Mouse (Mus musculus) hindbrain, postnatal 0 days (tissue): Measurements from ENCODE around the gene Zfp831. TPM values are rescaled to one million over a fixed set of nuclear protein-coding genes. Genes with fewer than 3 reads are reported as not detected.

Source experiments
- ATAC-seq: fragments of 200-750 bp; cut with Nextera tagmentation; 2 replicates; pipeline ENCODE4 v1.8.0; 2017; ENCODE audit warnings: mild to moderate bottlenecking, moderate TSS enrichment, moderate library complexity
- DNase-seq: peaks from one replicate; pipeline ENCODE4 v3.0.0-alpha.2; 2015; ENCODE audit warnings: low spot score
- H3K27ac ChIP-seq: fragments of 300-500 bp; sonication (generic); 2 replicates; pipeline ENCODE4 v1.5.1; 2014; ENCODE audit warnings: mild to moderate bottlenecking
- H3K27me3 ChIP-seq: fragments of 300-500 bp; sonication (generic); 2 replicates; pipeline ENCODE4 v1.6.1; 2014; ENCODE audit warnings: low read length, mixed read lengths; ENCODE audit not compliant: insufficient read depth
- H3K36me3 ChIP-seq: fragments of 300-500 bp; sonication (generic); 2 replicates; pipeline ENCODE4 v1.6.1; 2014; ENCODE audit warnings: low read length, mixed read lengths; ENCODE audit not compliant: insufficient read depth
- H3K4me1 ChIP-seq: fragments of 300-500 bp; sonication (generic); 2 replicates; pipeline ENCODE4 v1.6.1; 2014; ENCODE audit warnings: antibody characterized with exemption, low read length, mixed read lengths; ENCODE audit not compliant: insufficient read depth
- H3K4me2 ChIP-seq: fragments of 300-500 bp; sonication (generic); 2 replicates; pipeline ENCODE4 v1.6.1; 2014; ENCODE audit warnings: low read depth, mild to moderate bottlenecking, low read length, moderate library complexity, mixed read lengths
- H3K4me3 ChIP-seq: fragments of 300-500 bp; sonication (generic); 2 replicates; pipeline ENCODE4 v1.5.1; 2014; ENCODE audit warnings: low read length
- H3K9ac ChIP-seq: fragments of 300-500 bp; sonication (generic); replicated peaks from 2 replicates; pipeline ENCODE4 v1.6.1; 2014; ENCODE audit warnings: mild to moderate bottlenecking, low read length, moderate library complexity, mixed read lengths
- H3K9me3 ChIP-seq: fragments of 300-500 bp; sonication (generic); 2 replicates; pipeline ENCODE4 v1.6.1; 2016; ENCODE audit warnings: low read length, mixed read lengths
- CTCF ChIP-seq: IDR thresholded peaks from 2 replicates; pipeline ENCODE4 v1.5.1; 2016; ENCODE audit warnings: antibody characterized with exemption, control low read depth, low read depth
- WGBS: fragments of 180-500 bp; shearing (Covaris S2); extraction: QIAGEN DNeasy Blood & Tissue Kit; methylation state at CpG from one replicate; pipeline ENCODE4 v1.1.7; 2014; 5-methylcytosine and 5-hydroxymethylcytosine counted together
- polyA plus RNA-seq: library from polyadenylated mRNA; unstranded; fragments of >200 nt; fragmentation: Nextera tagmentation; extraction: Ambion mirVana; gene quantifications from 2 replicates; pipeline ENCODE4 v1.2.1, GENCODE M21; 2015
- total RNA-seq: library from RNA; depleted of rRNA; stranded (reverse); fragments of >200 nt; gene quantifications from 2 replicates; pipeline ENCODE4 v1.2.3, GENCODE M21; 2014

The Zfp831 gene
- total and polyA plus RNA-seq, 2 experiments from 2014 or later: 0.05 TPM; not detected in 1

- 83% methylated on average over 2 of the region's 2 CpGs for WGBS
- Histone ChIP-seq H3K4me3 (no peak overlapping the region), H3K4me2 (no peak overlapping the region), H3K27me3 (no peaks in the 10 kb centered on the region), H3K9ac (no peak overlapping the region), H3K27ac (no peak overlapping the region), H3K9me3 (no peaks in the 10 kb centered on the region), H3K36me3 (no peaks in the 10 kb centered on the region), H3K4me1 (no peaks in the 10 kb centered on the region)
- no peak for TF ChIP-seq CTCF
- DNase-seq (no peak), ATAC-seq (no peak)
Measured at GRCm38 (mm10) chr2:174612386-174613063, 30.8 kb upstream of the Zfp831 start.

- Histone ChIP-seq H3K4me2 (no peak overlapping the region), H3K9ac (no peak overlapping the region), H3K4me3 (no peak overlapping the region), H3K27ac (no peak overlapping the region), H3K27me3 (no peaks in the 10 kb centered on the region), H3K36me3 (no peaks in the 10 kb centered on the region), H3K9me3 (no peaks in the 10 kb centered on the region), H3K4me1 (no peaks in the 10 kb centered on the region)
- 93% methylated on average over 8 of the region's 8 CpGs for WGBS
- no peak for ATAC-seq
- no peak for DNase-seq
- TF ChIP-seq CTCF: no peak
Measured at GRCm38 (mm10) chr2:174613221-174613620, 30.1 kb upstream of the Zfp831 start.

- no peak overlapping the region for H3K4me2 ChIP-seq
- TF ChIP-seq CTCF: no peak
- H3K27ac ChIP-seq: no peak overlapping the region
- H3K27me3 ChIP-seq: no peaks in the 10 kb centered on the region
- no peak overlapping the region for H3K9ac ChIP-seq
- WGBS: 81% methylated on average over 11 of the region's 11 CpGs
- no peaks in the 10 kb centered on the region for H3K36me3 ChIP-seq
- ATAC-seq (no peak), DNase-seq (no peak)
- no peaks in the 10 kb centered on the region for H3K9me3 ChIP-seq
- H3K4me1 ChIP-seq: no peaks in the 10 kb centered on the region
- no peak overlapping the region for H3K4me3 ChIP-seq
Measured at GRCm38 (mm10) chr2:174613921-174614441, 29.4 kb upstream of the Zfp831 start.

DNA sequence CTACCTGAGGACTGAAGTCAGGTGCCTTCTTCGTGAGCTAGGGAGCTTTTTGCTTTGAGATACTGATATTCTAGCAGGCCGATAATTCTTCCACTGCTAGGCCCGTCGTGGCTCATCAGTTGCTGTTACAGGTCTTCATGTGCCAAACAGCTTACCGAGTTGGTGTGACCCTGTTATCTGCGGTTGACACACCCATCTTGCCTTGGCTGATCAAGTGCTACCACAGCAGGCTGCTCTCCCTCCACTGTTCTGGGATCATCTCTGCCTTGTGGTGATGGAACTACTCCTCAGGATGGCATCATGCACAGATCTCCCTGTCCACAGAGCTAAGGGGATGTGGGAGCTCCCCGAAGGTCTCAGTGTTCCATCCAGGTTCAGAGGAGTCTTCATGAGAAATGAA is 21.5 kb upstream of the Zfp831 start:
- no peak overlapping the region for H3K4me3 ChIP-seq
- 96% methylated on average over 7 of the region's 7 CpGs for WGBS
- no peaks in the 10 kb centered on the region for H3K9me3 ChIP-seq
- no peak for ATAC-seq
- H3K4me2 ChIP-seq: no peak overlapping the region
- H3K27ac ChIP-seq: no peak overlapping the region
- no peak overlapping the region for H3K9ac ChIP-seq
- TF ChIP-seq CTCF: no peak
- no peak for DNase-seq
- no peaks in the 10 kb centered on the region for H3K36me3 ChIP-seq
- no peaks in the 10 kb centered on the region for H3K27me3 ChIP-seq
- no peaks in the 10 kb centered on the region for H3K4me1 ChIP-seq

GRCm38 (mm10) chr2:174624430-174624829 is 18.9 kb upstream of the Zfp831 start:
- Histone ChIP-seq H3K4me3 (no peak overlapping the region), H3K4me2 (no peak overlapping the region), H3K4me1 (no peaks in the 10 kb centered on the region), H3K27me3 (no peaks in the 10 kb centered on the region), H3K9me3 (no peaks in the 10 kb centered on the region), H3K9ac (no peak overlapping the region), H3K36me3 (no peaks in the 10 kb centered on the region), H3K27ac (no peak overlapping the region)
- no peak for DNase-seq
- no peak for ATAC-seq
- WGBS: 83% methylated on average over 7 of the region's 7 CpGs
- no peak for TF ChIP-seq CTCF

DNA sequence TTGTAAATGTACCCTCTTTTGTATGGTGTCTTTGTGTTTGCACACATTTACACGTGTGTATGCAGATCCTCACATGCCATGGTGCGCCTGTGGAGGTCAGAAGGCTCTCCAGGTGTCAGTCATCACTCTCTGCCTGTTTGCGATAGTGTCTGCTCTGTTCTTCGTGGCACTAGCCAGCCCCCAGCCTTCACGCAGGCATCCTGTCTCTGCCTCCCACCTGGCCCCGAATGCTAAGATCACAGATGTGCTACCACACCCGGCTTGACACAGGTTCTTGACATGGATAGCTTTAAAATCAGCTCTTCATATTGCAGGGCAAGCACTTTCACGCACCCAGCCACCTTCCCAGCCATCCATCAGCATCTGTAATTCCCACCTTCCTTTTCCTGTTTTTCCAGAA is 16.3 kb upstream of the Zfp831 start:
- ATAC-seq (no peak), DNase-seq (no peak)
- no peaks in the 10 kb centered on the region for H3K9me3 ChIP-seq
- H3K27ac ChIP-seq: no peak overlapping the region
- H3K4me2 ChIP-seq: no peak overlapping the region
- 83% methylated on average over 8 of the region's 8 CpGs for WGBS
- H3K27me3 ChIP-seq: no peaks in the 10 kb centered on the region
- no peak overlapping the region for H3K9ac ChIP-seq
- H3K4me3 ChIP-seq: no peak overlapping the region
- TF ChIP-seq CTCF: no peak
- no peaks in the 10 kb centered on the region for H3K4me1 ChIP-seq
- no peaks in the 10 kb centered on the region for H3K36me3 ChIP-seq

DNA sequence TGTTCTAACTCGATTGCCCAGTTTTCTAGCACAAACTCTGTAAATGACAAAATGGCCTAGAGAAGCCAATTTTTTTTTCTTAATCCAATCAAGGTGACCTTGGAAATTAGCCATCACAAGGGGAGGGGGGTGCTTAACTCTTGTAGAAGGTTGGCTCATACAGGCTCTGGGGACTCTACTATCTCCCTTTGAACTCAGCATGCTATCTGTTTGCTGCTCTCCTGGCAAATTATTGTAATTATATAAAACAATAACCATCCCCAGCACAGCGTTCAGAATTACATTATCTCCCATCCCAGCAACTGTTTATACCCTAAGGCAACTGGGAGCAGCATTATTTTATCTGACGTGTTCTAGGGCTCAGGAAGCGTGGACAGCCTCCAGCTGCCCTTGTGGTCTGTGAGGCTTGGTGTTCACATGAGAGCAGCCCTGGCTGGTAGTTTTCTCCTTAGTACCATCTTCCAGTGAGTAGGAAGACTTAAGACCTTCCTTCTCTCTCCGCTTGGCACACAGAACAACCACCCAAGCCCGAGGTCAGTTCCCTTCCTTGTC is 14.0 kb upstream of the Zfp831 start:
- no peak for DNase-seq
- Histone ChIP-seq H3K4me1 (no peaks in the 10 kb centered on the region), H3K36me3 (no peaks in the 10 kb centered on the region), H3K9me3 (no peaks in the 10 kb centered on the region), H3K4me3 (no peak overlapping the region), H3K9ac (no peak overlapping the region), H3K27me3 (no peaks in the 10 kb centered on the region), H3K4me2 (no peak overlapping the region), H3K27ac (no peak overlapping the region)
- ATAC-seq: no peak
- TF ChIP-seq CTCF: no peak
- WGBS: 61% methylated on average over 6 of the region's 6 CpGs
